Mouse (Mus musculus) liver, postnatal 0 days (tissue): ENCODE data around the gene Tspan3. TPM values are rescaled to one million over a fixed set of nuclear protein-coding genes. Genes with fewer than 3 reads are reported as not detected.

Experiments
- ATAC-seq: fragments of 200-750 bp; cut with Nextera tagmentation; 2 replicates; pipeline ENCODE4 v1.8.0; 2017; ENCODE audit warnings: mild to moderate bottlenecking, moderate library complexity
- DNase-seq: peaks from one replicate; pipeline ENCODE4 v3.0.0-alpha.2; 2016
- H3K27ac ChIP-seq: fragments of 300-500 bp; sonication (generic); 2 replicates; pipeline ENCODE4 v1.5.1; 2014; ENCODE audit warnings: antibody characterized with exemption, moderate library complexity, mild to moderate bottlenecking, low read depth
- H3K27me3 ChIP-seq: fragments of 300-500 bp; sonication (generic); 2 replicates; pipeline ENCODE4 v1.6.1; 2014; ENCODE audit warnings: low read length, control low read depth, mixed read lengths; ENCODE audit not compliant: insufficient read depth
- H3K36me3 ChIP-seq: fragments of 300-500 bp; sonication (generic); replicated peaks from 2 replicates; pipeline ENCODE4 v1.6.1; 2014; ENCODE audit warnings: mild to moderate bottlenecking, control low read depth, low read length, moderate library complexity, mixed read lengths; ENCODE audit not compliant: insufficient read depth
- H3K4me1 ChIP-seq: fragments of 300-500 bp; sonication (generic); 2 replicates; pipeline ENCODE4 v1.6.1; 2014; ENCODE audit warnings: antibody characterized with exemption, mild to moderate bottlenecking, control low read depth; ENCODE audit not compliant: insufficient read depth
- H3K4me2 ChIP-seq: fragments of 300-500 bp; sonication (generic); 2 replicates; pipeline ENCODE4 v1.6.1; 2014; ENCODE audit warnings: low read depth, mild to moderate bottlenecking, low read length, moderate library complexity, mixed read lengths
- H3K4me3 ChIP-seq: fragments of 300-500 bp; sonication (generic); 2 replicates; pipeline ENCODE4 v1.5.1; 2014; ENCODE audit warnings: low read depth, low read length
- H3K9ac ChIP-seq: fragments of 300-500 bp; sonication (generic); replicated peaks from 2 replicates; pipeline ENCODE4 v1.6.1; 2014; ENCODE audit warnings: mild to moderate bottlenecking, moderate library complexity
- H3K9me3 ChIP-seq: fragments of 300-500 bp; sonication (generic); 2 replicates; pipeline ENCODE4 v1.6.1; 2016; ENCODE audit warnings: mild to moderate bottlenecking, control low read depth, low read length, mixed read lengths
- CTCF ChIP-seq: sonication (generic); IDR thresholded peaks from 2 replicates; pipeline ENCODE4 v1.5.1; 2016; ENCODE audit warnings: antibody characterized with exemption, low read depth
- EP300 ChIP-seq: IDR thresholded peaks from 2 replicates; pipeline ENCODE4 v1.6.1; 2016; ENCODE audit warnings: antibody characterized with exemption, low read depth, mild to moderate bottlenecking
- WGBS: fragments of 180-500 bp; shearing (Covaris S2); extraction: QIAGEN DNeasy Blood & Tissue Kit; methylation state at CpG from one replicate; pipeline ENCODE4 v1.1.7; 2014; ENCODE audit not compliant: insufficient replicate concordance; 5-methylcytosine and 5-hydroxymethylcytosine counted together
- polyA plus RNA-seq: library from polyadenylated mRNA; unstranded; fragments of >200 nt; fragmentation: Nextera tagmentation; extraction: Ambion mirVana; gene quantifications from 2 replicates; pipeline ENCODE4 v1.2.1, GENCODE M21; 2015

Tspan3 gene
- polyA plus RNA-seq, 1 experiment from 2014 or later = 23.4 TPM

- WGBS = 23% methylated on average over 2 of the region's 2 CpGs
Measured at GRCm38 (mm10) chr9:56092102-56092501, 73.2 kb downstream of the Tspan3 start.

GRCm38 (mm10) chr9:56090546-56091225 is 74.6 kb downstream of the Tspan3 start:
- Histone ChIP-seq H3K4me2 (peak overlapping the region; percentile 48), H3K4me1 (peaks cover 3% of the 10 kb centered on the region; the same call in 1 of the 2 replicates), H3K27me3 (no peaks in the 10 kb centered on the region), H3K9ac (peak overlapping the region; percentile 60), H3K36me3 (no peaks in the 10 kb centered on the region), H3K4me3 (peak overlapping the region; percentile 46), H3K9me3 (no peaks in the 10 kb centered on the region), H3K27ac (peak overlapping the region; percentile 75)
- no peak for TF ChIP-seq CTCF
- TF ChIP-seq EP300 = no peak
- WGBS = 46% methylated on average over 5 of the region's 5 CpGs
- DNase-seq (no peak), ATAC-seq (no peak)

More at GRCm38 (mm10) chr9:56092102-56092501, 73.2 kb downstream of the Tspan3 start:
- H3K36me3 ChIP-seq = no peaks in the 10 kb centered on the region
- TF ChIP-seq CTCF (peak; percentile 57), EP300 (no peak)
- peak overlapping the region; percentile 46 for H3K4me3 ChIP-seq
- peak overlapping the region; percentile 48 for H3K4me2 ChIP-seq
- ATAC-seq = no peak
- no peak for DNase-seq
- peaks cover 3% of the 10 kb centered on the region; the same call in 1 of the 2 replicates for H3K4me1 ChIP-seq
- H3K9ac ChIP-seq = no peak overlapping the region
- no peak overlapping the region for H3K27ac ChIP-seq
- no peaks in the 10 kb centered on the region for H3K27me3 ChIP-seq
- no peaks in the 10 kb centered on the region for H3K9me3 ChIP-seq

GRCm38 (mm10) chr9:56089778-56090520 is 75.3 kb downstream of the Tspan3 start, which contains the start of gene Pstpip1:
TSS of gene Pstpip1 (plus strand) at chr9:56089962.
- Histone ChIP-seq H3K4me1 (peaks cover 3% of the 10 kb centered on the region; the same call in 1 of the 2 replicates), H3K9ac (peak within 1 kb of the TSS; percentile 60), H3K9me3 (no peaks in the 10 kb centered on the region), H3K27me3 (no peaks in the 10 kb centered on the region), H3K27ac (peak within 1 kb of the TSS; percentile 75), H3K4me2 (peak within 1 kb of the TSS; percentile 48), H3K36me3 (no peaks in the 10 kb centered on the region), H3K4me3 (peak within 1 kb of the TSS; percentile 46)
- DNase-seq (peak; percentile 63), ATAC-seq (peak; percentile 51; the same call in 1 of the 2 replicates)
- WGBS = 20% methylated on average over 22 of the region's 22 CpGs
- TF ChIP-seq CTCF (no peak), EP300 (no peak)

GRCm38 (mm10) chr9:56086524-56086923 is 78.8 kb downstream of the Tspan3 start:
- H3K4me1 ChIP-seq = peaks cover 3% of the 10 kb centered on the region; the same call in 1 of the 2 replicates
- H3K4me3 ChIP-seq = no peak overlapping the region
- no peaks in the 10 kb centered on the region for H3K27me3 ChIP-seq
- H3K36me3 ChIP-seq = no peaks in the 10 kb centered on the region
- ATAC-seq (no peak), DNase-seq (no peak)
- WGBS = 71% methylated on average over 5 of the region's 5 CpGs
- no peaks in the 10 kb centered on the region for H3K9me3 ChIP-seq
- TF ChIP-seq EP300 (no peak), CTCF (no peak)
- H3K9ac ChIP-seq = no peak overlapping the region
- H3K4me2 ChIP-seq = no peak overlapping the region
- no peak overlapping the region for H3K27ac ChIP-seq

Other genes with a start within 250 kb of the Tspan3 start
- gene Scaper, start 227.4 kb downstream of the Tspan3 start, polyA plus RNA-seq = 1.7 and 2.3 TPM in 2 replicates
- not detected in 2 replicates for gene 4930563M21Rik, start 154.9 kb downstream of the Tspan3 start, polyA plus RNA-seq
- 30.1 and 30.5 TPM in 2 replicates for gene Rcn2, start 123.6 kb downstream of the Tspan3 start, polyA plus RNA-seq
- gene Pstpip1, start 75.5 kb downstream of the Tspan3 start, polyA plus RNA-seq = 5.5 and 6.0 TPM in 2 replicates